Mouse (Mus musculus) kidney, adult 2 months (tissue): ENCODE results near the gene Ptger2.

Source experiments
- CTCF ChIP-seq: fragments of 200-500 bp; conservative IDR thresholded peaks from 2 replicates; pipeline ENCODE4 v1.5.1; 2011; ENCODE audit warnings: low read depth, mild to moderate bottlenecking, control low read depth, low read length, moderate library complexity, mixed read lengths; ENCODE audit not compliant: insufficient read depth, insufficient read length
- POLR2A ChIP-seq: fragments of 200-500 bp; IDR thresholded peaks from one replicate; pipeline ENCODE4 v1.6.1; 2011; ENCODE audit warnings: low read depth, low read length, control low read depth

DNA sequence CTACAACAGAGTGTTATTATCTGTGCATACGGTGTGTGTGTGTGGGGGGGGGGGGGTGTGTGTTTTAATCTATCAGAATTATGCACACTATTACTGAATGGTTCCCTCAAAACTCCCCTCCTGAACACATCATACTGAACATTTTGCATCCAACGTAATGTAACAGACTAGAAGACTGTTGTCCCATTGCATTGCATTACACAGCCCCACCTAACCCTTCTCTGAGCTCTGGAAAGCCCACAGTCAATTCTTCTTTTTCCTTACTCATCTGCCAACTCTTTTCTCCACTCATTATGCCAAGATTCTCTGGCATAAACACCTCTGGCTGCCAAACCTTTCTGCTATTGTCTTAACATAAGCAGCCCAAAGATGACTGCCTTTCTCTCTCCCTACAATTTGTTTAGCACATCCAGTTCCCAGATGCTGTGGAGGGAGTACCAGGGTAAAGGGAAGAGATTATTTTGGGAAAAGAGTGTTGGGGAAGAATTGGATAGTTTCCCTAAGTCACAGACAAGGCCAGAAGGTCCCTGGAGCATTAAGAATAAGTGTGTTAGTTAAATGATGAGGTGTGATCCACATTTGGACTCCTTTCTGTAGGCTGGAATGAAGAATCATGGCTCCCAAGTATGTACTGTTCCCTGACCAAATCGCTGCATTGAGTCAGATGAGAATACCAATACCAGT, 12.2 kb downstream of the Ptger2 start:
- no peak for TF ChIP-seq CTCF
- no peak for TF ChIP-seq POLR2A
